ENCODE assay signal across 22 mouse cellular contexts in genomic region chr5:115278053-115278452, GRCm38 (mm10).
"Had no signal": no experiment of that assay in that cellular context is flagged by ENCODE, and none has a peak within 500 bp of the region (broad histone marks: within the 10 kb centered on the region; RNA-seq: fewer than 3 reads in every experiment).

No protein-coding gene starts in this region.

- H3K27me3 ChIP-seq: lung, embryonic 15.5 days; midbrain, embryonic 12.5 days; neural tube, embryonic 13.5 days; neural tube, embryonic 15.5 days had no signal

- H3K4me2 ChIP-seq: lung, embryonic 15.5 days; midbrain, embryonic 12.5 days; neural tube, embryonic 13.5 days; neural tube, embryonic 15.5 days had no signal

- H3K36me3 ChIP-seq: lung, embryonic 15.5 days; midbrain, embryonic 12.5 days had no signal

- H3K27ac ChIP-seq: lung, embryonic 15.5 days; macrophage; midbrain, embryonic 10.5 days; midbrain, embryonic 12.5 days; neural tube, embryonic 13.5 days; neural tube, embryonic 15.5 days had no signal

- H3K9ac ChIP-seq: liver, postnatal 0 days; lung, embryonic 15.5 days; midbrain, embryonic 12.5 days; neural tube, embryonic 13.5 days; neural tube, embryonic 15.5 days had no signal

- ATAC-seq: liver, postnatal 0 days; lung, postnatal 0 days; midbrain, embryonic 16.5 days had no signal

- H3K9me3 ChIP-seq: lung, embryonic 15.5 days; midbrain, embryonic 10.5 days; midbrain, embryonic 12.5 days; neural tube, embryonic 13.5 days; neural tube, embryonic 15.5 days had no signal

- H3K4me3 ChIP-seq: lung, embryonic 15.5 days; midbrain, embryonic 10.5 days; midbrain, embryonic 12.5 days; myocyte; neural tube, embryonic 13.5 days; neural tube, embryonic 15.5 days had no signal

- DNase-seq: liver, postnatal 0 days; lung, adult 2 months; lung, postnatal 14 days; lung, postnatal 36 days; midbrain, embryonic 14.5 days; retina, postnatal 1 day; right cerebral cortex, adult 18-20 months; right cerebral cortex, postnatal 25 days; right cerebral cortex, postnatal 4 days; spleen, adult 18-20 months; thymus, adult 18-20 months; thymus, postnatal 14 days; thymus, postnatal 36 days had no signal
